Mouse (Mus musculus): ENCODE data around the gene Igf2bp2. TPM values are rescaled to one million over a fixed set of nuclear protein-coding genes. Genes with fewer than 3 reads are reported as not detected.

Igf2bp2 gene
- polyA plus RNA-seq, 1 experiment from 2014 or later, result 146 TPM

GRCm38 (mm10) chr16:22124325-22124918 is 38.7 kb downstream of the Igf2bp2 start:
- 12% methylated on average over 7 of the region's 7 CpGs for WGBS
- ATAC-seq (ENCODE audit: insufficient number of reproducible peaks, insufficient read depth, low FRiP score, low read depth), result no peak

GRCm38 (mm10) chr16:22123658-22124057 is 39.4 kb downstream of the Igf2bp2 start:
- H3K27me3 ChIP-seq (ENCODE audit: control insufficient read depth, insufficient read depth, low read length), result no peaks in the 10 kb centered on the region
- no peak overlapping the region for H3K9ac ChIP-seq (replicated peaks; ENCODE audit: low read depth, low read length)
- WGBS, result 41% methylated on average over 5 of the region's 5 CpGs
- no peak overlapping the region for H3K4me3 ChIP-seq (ENCODE audit: low read depth, low read length)
- no peaks in the 10 kb centered on the region; the same call in 1 of the 2 replicates for H3K9me3 ChIP-seq (ENCODE audit: control insufficient read depth, low read depth, low read length)
- H3K27ac ChIP-seq (ENCODE audit: low read length), result no peak overlapping the region
- no peak overlapping the region for H3K4me2 ChIP-seq (replicated peaks; ENCODE audit: low read depth, low read length)
- peaks cover 6% of the 10 kb centered on the region; the same call in 1 of the 2 replicates for H3K36me3 ChIP-seq (ENCODE audit: control insufficient read depth, insufficient read depth, low read length)
- peaks cover 7% of the 10 kb centered on the region; the same call in 1 of the 2 replicates for H3K4me1 ChIP-seq (ENCODE audit: control insufficient read depth, insufficient read depth, low read length)
- ATAC-seq (ENCODE audit: insufficient number of reproducible peaks, insufficient read depth, low FRiP score, low read depth), result no peak

More at GRCm38 (mm10) chr16:22124325-22124918, 38.7 kb downstream of the Igf2bp2 start:
- H3K9ac ChIP-seq (replicated peaks; ENCODE audit: low read depth, low read length), result no peak overlapping the region
- no peaks in the 10 kb centered on the region for H3K27me3 ChIP-seq (ENCODE audit: control insufficient read depth, insufficient read depth, low read length)
- no peak overlapping the region for H3K4me3 ChIP-seq (ENCODE audit: low read depth, low read length)
- peaks cover 6% of the 10 kb centered on the region; the same call in 1 of the 2 replicates for H3K36me3 ChIP-seq (ENCODE audit: control insufficient read depth, insufficient read depth, low read length)
- peaks cover 7% of the 10 kb centered on the region; the same call in 1 of the 2 replicates for H3K4me1 ChIP-seq (ENCODE audit: control insufficient read depth, insufficient read depth, low read length)
- no peak overlapping the region for H3K4me2 ChIP-seq (replicated peaks; ENCODE audit: low read depth, low read length)
- H3K27ac ChIP-seq (ENCODE audit: low read length), result no peak overlapping the region
- no peaks in the 10 kb centered on the region; the same call in 1 of the 2 replicates for H3K9me3 ChIP-seq (ENCODE audit: control insufficient read depth, low read depth, low read length)

GRCm38 (mm10) chr16:22121109-22121508 is 42.0 kb downstream of the Igf2bp2 start:
- ATAC-seq (ENCODE audit: insufficient number of reproducible peaks, insufficient read depth, low FRiP score, low read depth), result no peak
- peaks cover 7% of the 10 kb centered on the region; the same call in 1 of the 2 replicates for H3K4me1 ChIP-seq (ENCODE audit: control insufficient read depth, insufficient read depth, low read length)
- no peaks in the 10 kb centered on the region for H3K27me3 ChIP-seq (ENCODE audit: control insufficient read depth, insufficient read depth, low read length)
- no peak overlapping the region for H3K4me2 ChIP-seq (replicated peaks; ENCODE audit: low read depth, low read length)
- 89% methylated on average over 8 of the region's 8 CpGs for WGBS
- H3K9me3 ChIP-seq (ENCODE audit: control insufficient read depth, low read depth, low read length), result no peaks in the 10 kb centered on the region
- H3K9ac ChIP-seq (replicated peaks; ENCODE audit: low read depth, low read length), result no peak overlapping the region
- H3K4me3 ChIP-seq (ENCODE audit: low read depth, low read length), result no peak overlapping the region
- no peak overlapping the region for H3K27ac ChIP-seq (ENCODE audit: low read length)
- peaks cover 3% of the 10 kb centered on the region; the same call in 1 of the 2 replicates for H3K36me3 ChIP-seq (ENCODE audit: control insufficient read depth, insufficient read depth, low read length)

- ATAC-seq (ENCODE audit: insufficient number of reproducible peaks, insufficient read depth, low FRiP score, low read depth), result no peak
- WGBS, result 87% methylated on average over 15 of the region's 15 CpGs
- H3K27ac ChIP-seq (ENCODE audit: low read length), result no peak overlapping the region
Observed at GRCm38 (mm10) chr16:22119524-22119923, 43.6 kb downstream of the Igf2bp2 start.

GRCm38 (mm10) chr16:22118716-22119501 is 44.2 kb downstream of the Igf2bp2 start:
- 77% methylated on average over 14 of the region's 14 CpGs for WGBS
- Histone ChIP-seq H3K4me2 (replicated peaks; ENCODE audit: low read depth, low read length) (no peak overlapping the region), H3K27ac (ENCODE audit: low read length) (no peak overlapping the region), H3K27me3 (ENCODE audit: control insufficient read depth, insufficient read depth, low read length) (no peaks in the 10 kb centered on the region), H3K4me3 (ENCODE audit: low read depth, low read length) (no peak overlapping the region), H3K9me3 (ENCODE audit: control insufficient read depth, low read depth, low read length) (no peaks in the 10 kb centered on the region), H3K9ac (replicated peaks; ENCODE audit: low read depth, low read length) (no peak overlapping the region), H3K4me1 (ENCODE audit: control insufficient read depth, insufficient read depth, low read length) (no peaks in the 10 kb centered on the region), H3K36me3 (ENCODE audit: control insufficient read depth, insufficient read depth, low read length) (peaks cover 3% of the 10 kb centered on the region; the same call in 1 of the 2 replicates)
- ATAC-seq (ENCODE audit: insufficient number of reproducible peaks, insufficient read depth, low FRiP score, low read depth), result no peak

More at GRCm38 (mm10) chr16:22119524-22119923, 43.6 kb downstream of the Igf2bp2 start:
- Histone ChIP-seq H3K9me3 (ENCODE audit: control insufficient read depth, low read depth, low read length) (no peaks in the 10 kb centered on the region), H3K9ac (replicated peaks; ENCODE audit: low read depth, low read length) (no peak overlapping the region), H3K36me3 (ENCODE audit: control insufficient read depth, insufficient read depth, low read length) (peaks cover 3% of the 10 kb centered on the region; the same call in 1 of the 2 replicates), H3K4me3 (ENCODE audit: low read depth, low read length) (no peak overlapping the region), H3K4me2 (replicated peaks; ENCODE audit: low read depth, low read length) (no peak overlapping the region), H3K27me3 (ENCODE audit: control insufficient read depth, insufficient read depth, low read length) (no peaks in the 10 kb centered on the region), H3K4me1 (ENCODE audit: control insufficient read depth, insufficient read depth, low read length) (peaks cover 1% of the 10 kb centered on the region; the same call in 1 of the 2 replicates)

GRCm38 (mm10) chr16:22118151-22118550 is 44.9 kb downstream of the Igf2bp2 start:
- Histone ChIP-seq H3K27me3 (ENCODE audit: control insufficient read depth, insufficient read depth, low read length) (no peaks in the 10 kb centered on the region), H3K36me3 (ENCODE audit: control insufficient read depth, insufficient read depth, low read length) (peaks cover 3% of the 10 kb centered on the region; the same call in 1 of the 2 replicates), H3K9me3 (ENCODE audit: control insufficient read depth, low read depth, low read length) (no peaks in the 10 kb centered on the region), H3K27ac (ENCODE audit: low read length) (no peak overlapping the region), H3K4me3 (ENCODE audit: low read depth, low read length) (no peak overlapping the region), H3K4me2 (replicated peaks; ENCODE audit: low read depth, low read length) (no peak overlapping the region), H3K9ac (replicated peaks; ENCODE audit: low read depth, low read length) (no peak overlapping the region), H3K4me1 (ENCODE audit: control insufficient read depth, insufficient read depth, low read length) (no peaks in the 10 kb centered on the region)
- 93% methylated on average over 4 of the region's 4 CpGs for WGBS
- ATAC-seq (ENCODE audit: insufficient number of reproducible peaks, insufficient read depth, low FRiP score, low read depth), result no peak

- no peak overlapping the region for H3K27ac ChIP-seq (ENCODE audit: low read length)
- peaks cover 3% of the 10 kb centered on the region; the same call in 1 of the 2 replicates for H3K36me3 ChIP-seq (ENCODE audit: control insufficient read depth, insufficient read depth, low read length)
- no peak for ATAC-seq (ENCODE audit: insufficient number of reproducible peaks, insufficient read depth, low FRiP score, low read depth)
- H3K4me2 ChIP-seq (replicated peaks; ENCODE audit: low read depth, low read length), result no peak overlapping the region
- no peaks in the 10 kb centered on the region for H3K9me3 ChIP-seq (ENCODE audit: control insufficient read depth, low read depth, low read length)
- H3K9ac ChIP-seq (replicated peaks; ENCODE audit: low read depth, low read length), result no peak overlapping the region
- H3K27me3 ChIP-seq (ENCODE audit: control insufficient read depth, insufficient read depth, low read length), result no peaks in the 10 kb centered on the region
- whole genome bisulfite sequencing, result 93% methylated on average over 4 of the region's 4 CpGs
- no peak overlapping the region for H3K4me3 ChIP-seq (ENCODE audit: low read depth, low read length)
- no peaks in the 10 kb centered on the region for H3K4me1 ChIP-seq (ENCODE audit: control insufficient read depth, insufficient read depth, low read length)
Observed at GRCm38 (mm10) chr16:22116748-22117147, 46.4 kb downstream of the Igf2bp2 start.

GRCm38 (mm10) chr16:22116058-22116457 is 47.0 kb downstream of the Igf2bp2 start:
- no peak overlapping the region for H3K9ac ChIP-seq (replicated peaks; ENCODE audit: low read depth, low read length)
- H3K36me3 ChIP-seq (ENCODE audit: control insufficient read depth, insufficient read depth, low read length), result peaks cover 3% of the 10 kb centered on the region; the same call in 1 of the 2 replicates
- no peaks in the 10 kb centered on the region for H3K27me3 ChIP-seq (ENCODE audit: control insufficient read depth, insufficient read depth, low read length)
- no peak overlapping the region for H3K27ac ChIP-seq (ENCODE audit: low read length)
- H3K4me2 ChIP-seq (replicated peaks; ENCODE audit: low read depth, low read length), result no peak overlapping the region
- H3K4me1 ChIP-seq (ENCODE audit: control insufficient read depth, insufficient read depth, low read length), result no peaks in the 10 kb centered on the region
- 95% methylated on average over 6 of the region's 6 CpGs for WGBS
- H3K4me3 ChIP-seq (ENCODE audit: low read depth, low read length), result no peak overlapping the region
- H3K9me3 ChIP-seq (ENCODE audit: control insufficient read depth, low read depth, low read length), result no peaks in the 10 kb centered on the region
- no peak for ATAC-seq (ENCODE audit: insufficient number of reproducible peaks, insufficient read depth, low FRiP score, low read depth)
